Mouse (Mus musculus) brain, embryonic 14.5 days (tissue): ENCODE data around the gene H2-DMb1.

ENCODE experiments used
- CTCF ChIP-seq: fragments of 200-500 bp; IDR thresholded peaks from 2 replicates; pipeline ENCODE4 v1.5.1; 2012; ENCODE audit warnings: inconsistent platforms, mild to moderate bottlenecking, moderate library complexity, borderline replicate concordance; ENCODE audit not compliant: insufficient read depth, insufficient read length; ENCODE audit errors: extremely low read depth
- POLR2A ChIP-seq: fragments of 200-500 bp; IDR thresholded peaks from 2 replicates; pipeline ENCODE4 v1.6.1; 2012; ENCODE audit warnings: mild to moderate bottlenecking, inconsistent platforms, borderline replicate concordance; ENCODE audit not compliant: poor library complexity, insufficient read depth, insufficient read length, severe bottlenecking; ENCODE audit errors: extremely low read depth

DNA sequence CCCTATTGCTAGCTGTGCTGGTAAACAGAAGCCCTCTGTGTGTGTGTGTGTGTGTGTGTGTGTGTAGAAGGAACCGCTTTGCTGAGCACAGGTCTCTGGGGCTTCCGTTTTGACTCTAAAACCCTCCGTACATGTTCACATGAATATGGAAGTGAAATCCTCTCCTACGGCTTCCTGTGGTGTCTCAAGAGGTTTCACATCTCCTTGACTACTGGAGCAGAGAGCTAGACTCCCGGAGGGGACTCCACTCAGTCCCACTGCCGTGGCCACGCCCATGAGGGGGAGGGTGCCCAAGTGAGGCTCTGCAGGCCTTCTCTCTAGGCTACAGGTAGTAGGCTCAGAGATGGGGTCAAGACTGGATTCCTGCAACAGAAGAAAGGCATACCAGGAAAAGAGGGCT is 9.8 kb upstream of the H2-DMb1 start, which contains the start of gene H2-DMb2:
- TF ChIP-seq CTCF (no peak), POLR2A (no peak)
